Mouse (Mus musculus): Measurements from ENCODE around the gene Gnpnat1. TPM values are rescaled to one million over a fixed set of nuclear protein-coding genes. Genes with fewer than 3 reads are reported as not detected.

Gnpnat1 gene
- polyA plus RNA-seq, 1 experiment from 2014 or later, result 28.5 TPM

GRCm38 (mm10) chr14:45419323-45419722, 14.6 kb upstream of the Gnpnat1 start:
- H3K36me3 ChIP-seq (ENCODE audit: control insufficient read depth, insufficient read depth, low read length), result no peaks in the 10 kb centered on the region
- no peaks in the 10 kb centered on the region for H3K9me3 ChIP-seq (ENCODE audit: control insufficient read depth, low read length)
- H3K4me2 ChIP-seq (ENCODE audit: low read length), result no peak overlapping the region
- 80% methylated on average over 4 of the region's 4 CpGs for WGBS
- H3K27ac ChIP-seq (ENCODE audit: low read depth, low read length), result no peak overlapping the region
- H3K4me3 ChIP-seq (ENCODE audit: low read length), result no peak overlapping the region
- no peaks in the 10 kb centered on the region for H3K27me3 ChIP-seq (replicated peaks; ENCODE audit: control insufficient read depth, insufficient read depth, low read length)
- ATAC-seq, result no peak
- no peak overlapping the region for H3K9ac ChIP-seq (ENCODE audit: low read depth, low read length)
- no peaks in the 10 kb centered on the region for H3K4me1 ChIP-seq (ENCODE audit: control insufficient read depth, insufficient read depth, low read depth, low read length)

GRCm38 (mm10) chr14:45418553-45418952, 13.8 kb upstream of the Gnpnat1 start:
- no peak overlapping the region for H3K4me3 ChIP-seq (ENCODE audit: low read length)
- H3K9ac ChIP-seq (ENCODE audit: low read depth, low read length), result no peak overlapping the region
- H3K4me2 ChIP-seq (ENCODE audit: low read length), result no peak overlapping the region
- no peaks in the 10 kb centered on the region for H3K4me1 ChIP-seq (ENCODE audit: control insufficient read depth, insufficient read depth, low read depth, low read length)
- no peaks in the 10 kb centered on the region for H3K27me3 ChIP-seq (replicated peaks; ENCODE audit: control insufficient read depth, insufficient read depth, low read length)
- H3K9me3 ChIP-seq (ENCODE audit: control insufficient read depth, low read length), result no peaks in the 10 kb centered on the region
- no peak overlapping the region for H3K27ac ChIP-seq (ENCODE audit: low read depth, low read length)
- no peak for ATAC-seq
- no peaks in the 10 kb centered on the region for H3K36me3 ChIP-seq (ENCODE audit: control insufficient read depth, insufficient read depth, low read length)
- 84% methylated on average over 3 of the region's 3 CpGs for whole genome bisulfite sequencing

GRCm38 (mm10) chr14:45416265-45416664, 11.6 kb upstream of the Gnpnat1 start:
- no peak overlapping the region for H3K9ac ChIP-seq (ENCODE audit: low read depth, low read length)
- no peak overlapping the region for H3K4me3 ChIP-seq (ENCODE audit: low read length)
- ATAC-seq, result no peak
- H3K4me2 ChIP-seq (ENCODE audit: low read length), result no peak overlapping the region
- 94% methylated on average over 4 of the region's 4 CpGs for WGBS
- no peaks in the 10 kb centered on the region for H3K4me1 ChIP-seq (ENCODE audit: control insufficient read depth, insufficient read depth, low read depth, low read length)
- H3K27me3 ChIP-seq (replicated peaks; ENCODE audit: control insufficient read depth, insufficient read depth, low read length), result no peaks in the 10 kb centered on the region
- no peaks in the 10 kb centered on the region for H3K36me3 ChIP-seq (ENCODE audit: control insufficient read depth, insufficient read depth, low read length)
- H3K9me3 ChIP-seq (ENCODE audit: control insufficient read depth, low read length), result no peaks in the 10 kb centered on the region
- no peak overlapping the region for H3K27ac ChIP-seq (ENCODE audit: low read depth, low read length)

DNA sequence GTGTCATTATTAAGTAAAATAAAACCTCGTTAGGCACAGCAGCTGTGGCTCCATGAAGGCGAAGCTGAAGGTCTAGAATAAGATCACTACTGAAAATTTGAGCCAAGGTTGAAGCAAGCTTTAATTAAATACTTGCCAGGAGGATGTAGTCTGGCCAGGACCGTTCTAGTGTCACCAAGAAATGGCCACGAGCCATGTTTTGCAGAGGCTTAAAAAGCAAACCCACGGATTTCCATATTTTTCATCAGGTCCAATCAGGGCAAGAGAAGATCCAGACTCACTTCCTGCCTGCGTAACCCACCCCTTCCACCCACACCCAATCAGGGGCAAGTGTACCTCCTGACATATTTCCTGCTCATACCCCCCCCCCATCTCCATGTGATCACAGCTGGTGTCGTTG, 1.1 kb downstream of the Gnpnat1 start:
- Histone ChIP-seq H3K4me1 (ENCODE audit: control insufficient read depth, insufficient read depth, low read depth, low read length) (no peaks in the 10 kb centered on the region), H3K9me3 (ENCODE audit: control insufficient read depth, low read length) (no peaks in the 10 kb centered on the region), H3K9ac (ENCODE audit: low read depth, low read length) (no peak overlapping the region), H3K27ac (ENCODE audit: low read depth, low read length) (no peak overlapping the region), H3K4me2 (ENCODE audit: low read length) (no peak overlapping the region), H3K4me3 (ENCODE audit: low read length) (no peak overlapping the region), H3K27me3 (replicated peaks; ENCODE audit: control insufficient read depth, insufficient read depth, low read length) (no peaks in the 10 kb centered on the region), H3K36me3 (ENCODE audit: control insufficient read depth, insufficient read depth, low read length) (no peaks in the 10 kb centered on the region)
- 88% methylated on average over 7 of the region's 7 CpGs for WGBS
- no peak for ATAC-seq

- no peaks in the 10 kb centered on the region for H3K9me3 ChIP-seq (ENCODE audit: control insufficient read depth, low read length)
- no peak overlapping the region for H3K9ac ChIP-seq (ENCODE audit: low read depth, low read length)
- H3K36me3 ChIP-seq (ENCODE audit: control insufficient read depth, insufficient read depth, low read length), result no peaks in the 10 kb centered on the region
- H3K4me2 ChIP-seq (ENCODE audit: low read length), result no peak overlapping the region
- no peak for ATAC-seq
- H3K4me1 ChIP-seq (ENCODE audit: control insufficient read depth, insufficient read depth, low read depth, low read length), result no peaks in the 10 kb centered on the region
- H3K27ac ChIP-seq (ENCODE audit: low read depth, low read length), result no peak overlapping the region
- no peaks in the 10 kb centered on the region for H3K27me3 ChIP-seq (replicated peaks; ENCODE audit: control insufficient read depth, insufficient read depth, low read length)
- 92% methylated on average over 3 of the region's 3 CpGs for WGBS
- H3K4me3 ChIP-seq (ENCODE audit: low read length), result no peak overlapping the region
Measured at GRCm38 (mm10) chr14:45399836-45400235, 4.9 kb downstream of the Gnpnat1 start.

GRCm38 (mm10) chr14:45389194-45389593, 15.5 kb downstream of the Gnpnat1 start:
- peak overlapping the region; percentile 98 for H3K9ac ChIP-seq (ENCODE audit: low read depth, low read length)
- H3K27ac ChIP-seq (ENCODE audit: low read depth, low read length), result peak overlapping the region; percentile 84
- H3K4me3 ChIP-seq (ENCODE audit: low read length), result peak overlapping the region; percentile 91
- H3K9me3 ChIP-seq (ENCODE audit: control insufficient read depth, low read length), result no peaks in the 10 kb centered on the region
- ATAC-seq, result no peak; the same call in 1 of the 2 replicates
- 16% methylated on average over 3 of the region's 3 CpGs for WGBS
- H3K27me3 ChIP-seq (replicated peaks; ENCODE audit: control insufficient read depth, insufficient read depth, low read length), result no peaks in the 10 kb centered on the region
- peaks cover 10% of the 10 kb centered on the region for H3K4me1 ChIP-seq (ENCODE audit: control insufficient read depth, insufficient read depth, low read depth, low read length)
- no peaks in the 10 kb centered on the region for H3K36me3 ChIP-seq (ENCODE audit: control insufficient read depth, insufficient read depth, low read length)
- H3K4me2 ChIP-seq (ENCODE audit: low read length), result peak overlapping the region; percentile 75

DNA sequence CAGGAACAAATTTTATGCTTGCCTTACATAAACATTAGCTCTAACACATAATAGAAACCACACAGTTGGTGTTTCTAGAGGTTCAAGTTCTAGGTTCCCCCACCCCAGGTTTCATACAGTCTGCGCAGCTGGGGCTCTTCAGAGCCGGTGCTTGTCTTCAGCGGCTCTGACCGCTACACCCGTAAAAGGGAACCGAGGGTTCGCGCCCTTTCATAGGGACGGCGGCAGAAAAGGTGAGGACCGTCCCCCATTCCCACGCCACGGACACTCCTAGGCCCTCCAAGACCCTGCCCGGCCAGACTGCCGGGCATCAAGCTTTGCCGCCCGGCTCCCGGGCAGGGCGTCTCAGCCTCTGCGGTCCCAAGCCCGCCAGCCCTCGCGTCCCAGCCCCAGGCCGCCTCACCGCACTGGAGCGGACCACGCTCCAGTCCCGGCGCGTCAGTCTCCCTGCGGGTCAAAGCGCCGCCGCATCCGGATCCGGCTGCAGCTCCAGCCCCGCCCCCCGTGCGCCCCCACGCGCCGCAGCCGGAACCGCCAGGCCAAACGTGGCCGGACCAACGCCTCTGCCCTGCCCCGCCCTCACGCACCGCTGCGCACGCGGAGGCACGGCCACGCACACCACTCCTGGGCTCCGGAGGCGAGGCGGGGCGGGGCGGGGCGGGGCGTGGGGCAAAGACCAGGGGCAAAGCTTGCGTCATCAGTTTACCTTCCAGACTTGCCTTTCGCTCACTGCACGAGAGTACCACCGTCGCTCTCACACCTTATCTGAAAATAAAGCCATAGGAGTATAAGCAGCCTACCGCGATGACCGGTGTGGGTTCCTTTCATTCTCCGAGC, 16.1 kb downstream of the Gnpnat1 start:
- H3K9ac ChIP-seq (ENCODE audit: low read depth, low read length), result peak overlapping the region; percentile 98
- peak; percentile 97 for ATAC-seq
- H3K36me3 ChIP-seq (ENCODE audit: control insufficient read depth, insufficient read depth, low read length), result no peaks in the 10 kb centered on the region
- H3K4me2 ChIP-seq (ENCODE audit: low read length), result peak overlapping the region; percentile 75
- H3K27me3 ChIP-seq (replicated peaks; ENCODE audit: control insufficient read depth, insufficient read depth, low read length), result no peaks in the 10 kb centered on the region
- H3K4me1 ChIP-seq (ENCODE audit: control insufficient read depth, insufficient read depth, low read depth, low read length), result peaks cover 10% of the 10 kb centered on the region
- H3K4me3 ChIP-seq (ENCODE audit: low read length), result peak overlapping the region; percentile 91
- H3K27ac ChIP-seq (ENCODE audit: low read depth, low read length), result peak overlapping the region; percentile 84
- WGBS, result 0% methylated on average over 57 of the region's 71 CpGs
- H3K9me3 ChIP-seq (ENCODE audit: control insufficient read depth, low read length), result no peaks in the 10 kb centered on the region

- no peak for ATAC-seq
- Histone ChIP-seq H3K9me3 (ENCODE audit: control insufficient read depth, low read length) (no peaks in the 10 kb centered on the region), H3K27ac (ENCODE audit: low read depth, low read length) (no peak overlapping the region), H3K4me1 (ENCODE audit: control insufficient read depth, insufficient read depth, low read depth, low read length) (peaks cover 10% of the 10 kb centered on the region), H3K4me3 (ENCODE audit: low read length) (peak overlapping the region; percentile 91), H3K36me3 (ENCODE audit: control insufficient read depth, insufficient read depth, low read length) (no peaks in the 10 kb centered on the region), H3K9ac (ENCODE audit: low read depth, low read length) (no peak overlapping the region), H3K4me2 (ENCODE audit: low read length) (peak overlapping the region; percentile 75), H3K27me3 (replicated peaks; ENCODE audit: control insufficient read depth, insufficient read depth, low read length) (no peaks in the 10 kb centered on the region)
- WGBS, result 13% methylated on average over 2 of the region's 2 CpGs
Measured at GRCm38 (mm10) chr14:45387480-45387879, 17.2 kb downstream of the Gnpnat1 start.

DNA sequence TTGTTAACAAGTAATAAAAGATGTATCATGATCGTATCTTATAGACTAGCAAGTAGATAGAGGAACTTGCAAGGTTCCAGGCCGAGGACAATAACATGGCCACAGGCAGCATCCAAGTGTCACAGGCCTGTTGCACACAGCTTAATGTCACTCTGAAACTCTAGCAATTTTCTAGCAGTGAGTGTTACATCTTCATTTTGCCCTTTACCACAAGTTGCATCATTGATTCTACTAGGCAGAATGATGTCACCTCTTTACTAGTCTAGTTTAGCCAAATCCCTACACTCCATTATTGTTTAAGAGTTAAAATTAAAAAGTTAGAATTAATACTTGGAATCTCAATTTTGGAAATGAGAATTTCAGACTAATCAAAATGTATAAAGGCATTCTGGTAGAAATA, 19.1 kb downstream of the Gnpnat1 start:
- Histone ChIP-seq H3K4me2 (ENCODE audit: low read length) (no peak overlapping the region), H3K9me3 (ENCODE audit: control insufficient read depth, low read length) (no peaks in the 10 kb centered on the region), H3K4me3 (ENCODE audit: low read length) (no peak overlapping the region), H3K9ac (ENCODE audit: low read depth, low read length) (no peak overlapping the region), H3K4me1 (ENCODE audit: control insufficient read depth, insufficient read depth, low read depth, low read length) (peaks cover 10% of the 10 kb centered on the region), H3K27me3 (replicated peaks; ENCODE audit: control insufficient read depth, insufficient read depth, low read length) (no peaks in the 10 kb centered on the region), H3K27ac (ENCODE audit: low read depth, low read length) (no peak overlapping the region), H3K36me3 (ENCODE audit: control insufficient read depth, insufficient read depth, low read length) (peaks cover 3% of the 10 kb centered on the region; the same call in 1 of the 2 replicates)
- ATAC-seq, result no peak
- WGBS, result 95% methylated on average over 2 of the region's 2 CpGs
